Mouse (Mus musculus) heart, embryonic 10.5 days (tissue): ENCODE measurements around the gene Olfr1161. TPM values are rescaled to one million over a fixed set of nuclear protein-coding genes. Genes with fewer than 3 reads are reported as not detected.
"Not testable (repeated sequence)": the region's sequence is repeated elsewhere in the genome, so short reads cannot be mapped to it uniquely, and the experiment has no call there.

Source experiments
- DNase-seq: peaks from one replicate; pipeline ENCODE4 v3.0.0-alpha.2; 2017; ENCODE audit warnings: low spot score
- H3K27ac ChIP-seq: fragments of 300-500 bp; sonication (generic); 2 replicates; pipeline ENCODE4 v1.5.1; 2016; ENCODE audit warnings: mild to moderate bottlenecking
- H3K27me3 ChIP-seq: fragments of 300-500 bp; sonication (generic); 2 replicates; pipeline ENCODE4 v1.6.1; 2016; ENCODE audit warnings: mild to moderate bottlenecking; ENCODE audit not compliant: poor library complexity, insufficient read depth, severe bottlenecking
- H3K36me3 ChIP-seq: fragments of 300-500 bp; sonication (generic); 2 replicates; pipeline ENCODE4 v1.6.1; 2016; ENCODE audit warnings: mild to moderate bottlenecking, moderate library complexity
- H3K4me1 ChIP-seq: fragments of 300-500 bp; sonication (generic); 2 replicates; pipeline ENCODE4 v1.6.1; 2016; ENCODE audit warnings: mild to moderate bottlenecking
- H3K4me3 ChIP-seq: fragments of 300-500 bp; sonication (generic); 2 replicates; pipeline ENCODE4 v1.5.1; 2016; ENCODE audit warnings: mild to moderate bottlenecking, moderate library complexity
- H3K9me3 ChIP-seq: fragments of 300-500 bp; sonication (generic); 2 replicates; pipeline ENCODE4 v1.6.1; 2016; ENCODE audit warnings: mild to moderate bottlenecking, moderate library complexity
- WGBS: fragments of 180-500 bp; shearing (Covaris S2); methylation state at CpG from one replicate; pipeline ENCODE4 v1.1.7; 2016; 5-methylcytosine and 5-hydroxymethylcytosine counted together
- polyA plus RNA-seq: library from polyadenylated mRNA; unstranded; fragments of >200 nt; fragmentation: Nextera tagmentation; extraction: Ambion mirVana; gene quantifications from 2 replicates; pipeline ENCODE4 v1.2.1, GENCODE M21; 2016

The Olfr1161 gene
- polyA plus RNA-seq, result not detected in 2 replicates

DNA sequence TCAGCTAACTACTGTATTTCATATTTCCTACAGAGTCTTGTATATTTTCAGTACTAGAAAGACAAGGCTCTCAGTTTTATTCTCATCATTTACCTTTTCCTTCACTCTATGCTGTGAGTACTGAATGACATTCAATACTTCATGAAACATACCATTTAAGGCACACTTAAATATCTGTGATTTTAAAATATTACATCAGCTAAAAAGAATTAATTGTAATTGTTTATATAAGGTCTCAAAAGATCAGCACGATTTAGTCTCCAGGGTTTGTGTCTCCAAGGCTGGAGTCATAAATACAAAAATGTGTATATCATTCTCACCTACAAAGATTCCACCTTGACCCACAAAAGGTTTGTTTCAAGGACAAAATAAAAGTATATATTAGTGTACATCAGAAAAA, at the start of gene Olfr1161:
Olfr1161 (plus strand) TSS at position 301 of the 400 bp plus-strand sequence.
- DNase-seq, H3K36me3 ChIP-seq, H3K4me1 ChIP-seq, H3K4me3 ChIP-seq, H3K27ac ChIP-seq, H3K9me3 ChIP-seq, H3K27me3 ChIP-seq: not testable (repeated sequence)
- 85% methylated on average over 1 of the region's 1 CpGs for WGBS

DNA sequence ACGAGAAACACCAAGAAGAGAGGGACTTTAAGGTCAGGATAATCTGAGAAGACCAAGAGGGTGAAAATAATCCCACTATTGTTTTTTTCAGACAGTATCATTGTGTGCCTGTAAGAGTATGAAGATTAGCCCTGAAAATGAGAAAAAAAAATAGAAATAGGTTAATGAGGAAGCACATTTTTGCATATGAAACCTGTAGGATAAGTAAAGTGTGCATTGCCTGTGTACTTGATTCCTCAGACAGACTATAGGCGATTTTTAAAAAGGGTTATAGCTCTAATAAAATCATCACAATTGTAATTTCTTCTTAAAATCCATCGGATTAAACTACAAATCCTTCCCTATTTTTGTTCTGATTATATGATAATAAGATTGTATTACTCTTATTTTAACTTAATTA, 48.0 kb upstream of the Olfr1161 start, which contains the start of gene Olfr74:
Olfr74 (minus strand) TSS at position 101 of the 400 bp plus-strand sequence.
- WGBS, result 64% methylated on average over 3 of the region's 3 CpGs
- Histone ChIP-seq H3K27ac (no peak within 1 kb of the TSS), H3K4me3 (no peak within 1 kb of the TSS), H3K4me1 (no peaks in the 10 kb centered on the region), H3K36me3 (no peaks in the 10 kb centered on the region), H3K9me3 (no peaks in the 10 kb centered on the region), H3K27me3 (no peaks in the 10 kb centered on the region)
- DNase-seq, result no peak

GRCm38 (mm10) chr2:87989813-87990212, 32.8 kb upstream of the Olfr1161 start, which contains the start of gene Olfr1158:
Gene Olfr1158 (plus strand): TSS chr2:87990113.
- no peaks in the 10 kb centered on the region for H3K9me3 ChIP-seq
- no peaks in the 10 kb centered on the region for H3K36me3 ChIP-seq
- H3K4me3 ChIP-seq, result no peak within 1 kb of the TSS
- no peak within 1 kb of the TSS for H3K27ac ChIP-seq
- no peak for DNase-seq
- no peaks in the 10 kb centered on the region for H3K4me1 ChIP-seq
- no peaks in the 10 kb centered on the region for H3K27me3 ChIP-seq

DNA sequence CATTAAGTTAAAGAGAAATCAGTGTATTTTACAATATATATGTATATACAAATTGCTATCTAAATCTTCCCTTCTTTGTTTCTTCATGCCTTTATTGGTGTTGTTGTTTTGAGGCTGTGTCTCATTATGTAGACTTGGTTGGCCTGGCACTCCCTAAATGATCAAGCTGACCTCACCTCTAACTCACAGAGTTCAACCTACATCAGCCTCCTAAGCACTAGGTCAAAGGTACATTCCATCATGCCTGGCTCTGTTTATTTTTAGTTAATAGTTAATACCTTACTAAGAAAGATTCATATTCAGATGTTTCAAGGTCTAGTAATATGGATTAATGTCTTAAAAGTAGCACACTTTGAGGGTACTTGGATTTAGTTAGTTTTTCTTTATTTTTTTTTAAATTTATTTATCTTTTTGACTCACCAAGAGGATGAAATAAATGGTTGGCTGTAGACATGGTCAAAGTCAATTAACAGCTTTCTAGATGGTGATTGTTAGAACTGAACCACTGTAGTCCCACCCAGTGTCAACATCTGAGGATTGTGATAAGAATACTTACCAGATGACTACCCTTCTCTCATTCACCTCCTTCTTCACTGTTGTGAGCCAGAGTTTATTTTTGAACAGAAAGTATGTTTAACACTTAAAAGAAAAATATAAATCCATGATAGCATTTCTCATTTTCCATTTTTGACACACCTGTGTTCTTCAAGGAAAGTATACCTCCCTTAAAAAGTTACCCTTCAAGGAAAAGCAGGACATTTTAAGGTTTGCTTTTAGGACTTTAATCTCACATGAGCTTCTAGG, 14.9 kb upstream of the Olfr1161 start, which contains the start of gene Olfr1160:
Olfr1160 (minus strand) TSS at position 754 of the 804 bp plus-strand sequence.
- no peaks in the 10 kb centered on the region for H3K27me3 ChIP-seq
- no peaks in the 10 kb centered on the region for H3K4me1 ChIP-seq
- H3K27ac ChIP-seq, result no peak within 1 kb of the TSS
- DNase-seq, result no peak
- no peaks in the 10 kb centered on the region for H3K36me3 ChIP-seq
- no peak within 1 kb of the TSS for H3K4me3 ChIP-seq
- H3K9me3 ChIP-seq, result no peaks in the 10 kb centered on the region

DNA sequence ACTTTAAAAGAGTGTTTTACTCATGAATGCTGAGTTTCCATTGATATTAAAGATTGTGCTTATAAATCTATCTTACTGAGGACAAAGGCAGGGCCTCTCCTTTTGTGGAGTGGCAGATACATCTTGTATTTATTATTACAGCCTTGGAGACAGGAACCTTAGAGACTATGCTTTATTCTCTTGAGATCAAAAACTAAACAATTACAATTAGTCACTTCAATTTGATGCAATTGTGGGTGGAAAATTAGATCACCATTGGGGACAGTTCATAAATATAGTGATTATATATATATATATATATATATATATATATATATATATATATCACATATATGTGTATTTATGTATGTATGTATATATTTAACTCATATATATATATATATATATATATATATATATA, 15.0 kb downstream of the Olfr1161 start, which contains the start of gene Olfr73:
Olfr73 (minus strand) TSS at position 101 of the 400 bp plus-strand sequence.
- no peak within 1 kb of the TSS for H3K27ac ChIP-seq
- DNase-seq, result no peak
- H3K27me3 ChIP-seq, result no peaks in the 10 kb centered on the region
- H3K36me3 ChIP-seq, result no peaks in the 10 kb centered on the region
- no peaks in the 10 kb centered on the region for H3K4me1 ChIP-seq
- H3K9me3 ChIP-seq, result no peaks in the 10 kb centered on the region
- no peak within 1 kb of the TSS for H3K4me3 ChIP-seq

- WGBS, result 81% methylated on average over 1 of the region's 1 CpGs
- no peak for DNase-seq
- H3K27me3 ChIP-seq, result no peaks in the 10 kb centered on the region
- no peaks in the 10 kb centered on the region for H3K9me3 ChIP-seq
- no peak within 1 kb of the TSS for H3K27ac ChIP-seq
- H3K4me3 ChIP-seq, result no peak within 1 kb of the TSS
- no peaks in the 10 kb centered on the region for H3K36me3 ChIP-seq
- no peaks in the 10 kb centered on the region for H3K4me1 ChIP-seq
Observed at GRCm38 (mm10) chr2:88051029-88051428, 28.5 kb downstream of the Olfr1161 start, which contains the start of gene Olfr1162. Gene Olfr1162 (minus strand): TSS chr2:88051129.

GRCm38 (mm10) chr2:88063587-88063986, 41.0 kb downstream of the Olfr1161 start:
- DNase-seq, result no peak
- Histone ChIP-seq H3K36me3 (no peaks in the 10 kb centered on the region), H3K27ac (no peak overlapping the region), H3K4me3 (no peak overlapping the region), H3K27me3 (no peaks in the 10 kb centered on the region), H3K9me3 (no peaks in the 10 kb centered on the region), H3K4me1 (no peaks in the 10 kb centered on the region)
- WGBS, result 83% methylated on average over 2 of the region's 2 CpGs

DNA sequence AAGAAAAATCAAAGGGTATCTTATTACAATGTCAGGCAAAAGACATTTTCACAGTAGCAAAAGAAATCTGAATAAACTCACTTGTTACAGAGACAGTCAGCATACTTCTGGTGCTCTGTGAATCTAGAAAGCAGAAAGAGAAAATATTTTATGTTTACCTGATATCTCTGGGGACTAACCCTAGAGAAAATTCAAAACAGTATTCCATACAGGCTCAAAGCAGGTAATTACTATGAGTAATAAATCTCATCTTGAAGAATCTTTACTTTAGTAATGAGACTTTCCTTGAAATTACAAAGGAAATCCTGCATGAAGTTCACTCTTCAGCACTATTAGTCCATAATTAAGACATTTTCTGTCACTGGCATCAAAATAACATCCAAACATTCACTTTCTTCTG, 49.2 kb downstream of the Olfr1161 start, which contains the start of gene Olfr1163:
Olfr1163 (minus strand) TSS at position 101 of the 400 bp plus-strand sequence.
- no peak for DNase-seq
- no peaks in the 10 kb centered on the region for H3K36me3 ChIP-seq
- no peaks in the 10 kb centered on the region for H3K27me3 ChIP-seq
- no peak within 1 kb of the TSS for H3K4me3 ChIP-seq
- no peak within 1 kb of the TSS for H3K27ac ChIP-seq
- no peaks in the 10 kb centered on the region for H3K4me1 ChIP-seq
- H3K9me3 ChIP-seq, result no peaks in the 10 kb centered on the region

Other genes with a start within 250 kb of the Olfr1161 start
- gene Olfr152, start 243.3 kb upstream of the Olfr1161 start, polyA plus RNA-seq, result not detected in 2 replicates
- not detected in 2 replicates for gene Olfr1143, start 222.2 kb upstream of the Olfr1161 start, polyA plus RNA-seq
- gene Olfr1145, start 213.0 kb upstream of the Olfr1161 start, polyA plus RNA-seq, result not detected in 2 replicates
- not detected in 2 replicates for gene Olfr1148, start 192.2 kb upstream of the Olfr1161 start, polyA plus RNA-seq
- not detected in 2 replicates for gene Olfr1150-ps1, start 178.8 kb upstream of the Olfr1161 start, polyA plus RNA-seq
- gene Olfr1151, start 166.9 kb upstream of the Olfr1161 start, polyA plus RNA-seq, result not detected in 2 replicates
- not detected in 2 replicates for gene Olfr1152, start 156.3 kb upstream of the Olfr1161 start, polyA plus RNA-seq
- not detected in 2 replicates for gene Olfr1153, start 127.8 kb upstream of the Olfr1161 start, polyA plus RNA-seq
- gene Olfr1154, start 117.6 kb upstream of the Olfr1161 start, polyA plus RNA-seq, result not detected in 2 replicates
- gene Olfr1155, start 77.6 kb upstream of the Olfr1161 start, polyA plus RNA-seq, result not detected in 2 replicates
- not detected in 2 replicates for gene Olfr1156, start 69.7 kb upstream of the Olfr1161 start, polyA plus RNA-seq
- gene Olfr1157, start 54.5 kb upstream of the Olfr1161 start, polyA plus RNA-seq, result not detected in 2 replicates
- gene Olfr74, start 48.1 kb upstream of the Olfr1161 start, polyA plus RNA-seq, result not detected in 2 replicates
- gene Olfr1158, start 32.7 kb upstream of the Olfr1161 start, polyA plus RNA-seq, result not detected in 2 replicates
- gene Olfr1160, start 14.5 kb upstream of the Olfr1161 start, polyA plus RNA-seq, result not detected in 2 replicates
- not detected in 2 replicates for gene Olfr73, start 14.9 kb downstream of the Olfr1161 start, polyA plus RNA-seq
- gene Olfr1162, start 28.4 kb downstream of the Olfr1161 start, polyA plus RNA-seq, result not detected in 2 replicates
- gene Olfr1163, start 49.1 kb downstream of the Olfr1161 start, polyA plus RNA-seq, result not detected in 2 replicates
- not detected in 2 replicates for gene Olfr1164, start 71.2 kb downstream of the Olfr1161 start, polyA plus RNA-seq
- gene Olfr1166, start 105.5 kb downstream of the Olfr1161 start, polyA plus RNA-seq, result not detected in 2 replicates
- not detected in 2 replicates for gene Olfr1167, start 132.4 kb downstream of the Olfr1161 start, polyA plus RNA-seq
- gene Olfr1168, start 159.1 kb downstream of the Olfr1161 start, polyA plus RNA-seq, result not detected in 2 replicates
- not detected in 2 replicates for gene Olfr1170, start 205.6 kb downstream of the Olfr1161 start, polyA plus RNA-seq